In genomic region chr17:81270235-81270634, GRCm38 (mm10) we compare ENCODE assay signal across 17 mouse cellular contexts.
DNase-seq lines count a peak whose midpoint lies in the region; TF ChIP-seq lines count a peak whose summit lies in the region.
"Had no signal": no experiment of that assay in that cellular context is flagged by ENCODE, and none has a peak within 500 bp of the region (broad histone marks: within the 10 kb centered on the region; RNA-seq: fewer than 3 reads in every experiment).

No protein-coding gene starts in this region.

- no peak overlapping the region for H3K27ac ChIP-seq in kidney, adult 2 months (ENCODE audit: insufficient read depth, low read depth, low read length)
- H3K27ac ChIP-seq: embryonic facial prominence, embryonic 12.5 days; heart, adult 2 months; hindbrain, embryonic 14.5 days; left cerebral cortex, adult 2 months; midbrain, embryonic 12.5 days had no signal

- TF ChIP-seq POLR2A in kidney, adult 2 months (IDR thresholded peaks at IDR 0.05; ENCODE audit: low read depth, low read length): no peak

- 8% methylated on average over 1 of the region's 1 CpGs for WGBS in kidney, adult 2 months

- H3K4me1 ChIP-seq in kidney, adult 2 months (ENCODE audit: control insufficient read depth, insufficient read depth, low read length): no peaks in the 10 kb centered on the region
- H3K4me1 ChIP-seq: embryonic facial prominence, embryonic 12.5 days; midbrain, embryonic 12.5 days had no signal

- intact Hi-C loops in gastrocnemius, postnatal 14 days (cut with DNase I; ENCODE audit: low total_unique reads): no loop called here

- H3K4me3 ChIP-seq in kidney, adult 2 months (ENCODE audit: insufficient read depth, low read depth, low read length): no peak overlapping the region
- H3K4me3 ChIP-seq: embryonic facial prominence, embryonic 12.5 days; heart, adult 2 months; left cerebral cortex, adult 2 months; midbrain, embryonic 12.5 days had no signal

- TF ChIP-seq CTCF in kidney, adult 2 months (conservative IDR thresholded peaks at IDR 0.05; ENCODE audit: insufficient read depth, insufficient read length, low read depth, low read length): no peak

- H3K27me3 ChIP-seq in kidney, adult 2 months (replicated peaks; ENCODE audit: control insufficient read depth, insufficient read depth, low read length): no peaks in the 10 kb centered on the region
- H3K27me3 ChIP-seq: embryonic facial prominence, embryonic 12.5 days; midbrain, embryonic 12.5 days had no signal

- H3K36me3 ChIP-seq in kidney, adult 2 months (ENCODE audit: control insufficient read depth, insufficient read depth, low read length): no peaks in the 10 kb centered on the region
- H3K36me3 ChIP-seq: embryonic facial prominence, embryonic 12.5 days; midbrain, embryonic 12.5 days had no signal

- peak; percentile 34 for DNase-seq in kidney, adult 2 months
- no peak for DNase-seq in kidney, postnatal 10 days
- DNase-seq in adrenal gland, adult 8-10 months: peak; percentile 18
- DNase-seq in embryo, embryonic 11 days: peak; percentile 13
- DNase-seq in mesoderm, embryonic 11.5 days (ENCODE audit: low read depth, low spot score): peak; percentile 41
- no peak for DNase-seq in gastrocnemius, postnatal 14 days
- DNase-seq in spleen, postnatal 14 days (ENCODE audit: low spot score in 2 of 2): no peak
- DNase-seq: B cell, adult 2 months; cerebellum, adult 8-10 months; heart, adult 2 months; heart, postnatal 10 days; liver; thymus, postnatal 25 days had no signal

Comparison
In these comparisons a context has a peak if more than half of its experiments do, and no peak if none do; other contexts are left out.
1. DNase-seq: peak in kidney, adult 2 months (single experiment), adrenal gland, adult 8-10 months (single experiment), embryo, embryonic 11 days (single experiment) and mesoderm, embryonic 11.5 days (single experiment); none in kidney, postnatal 10 days (single experiment), gastrocnemius, postnatal 14 days (single experiment) and spleen, postnatal 14 days (0 of 2).